Mouse (Mus musculus) G1E-ER4 (cell line): ENCODE data around the gene Id3. TPM values are rescaled to one million over a fixed set of nuclear protein-coding genes. Genes with fewer than 3 reads are reported as not detected.

ENCODE experiments used
- GATA1 ChIP-seq: IDR thresholded peaks from one replicate; pipeline ENCODE4 v1.8.0; 2012; ENCODE audit warnings: low read length, inconsistent platforms
- polyA plus RNA-seq: library from polyadenylated mRNA; stranded (reverse); fragments of >175 nt; gene quantifications from 2 replicates; pipeline ENCODE4 v1.2.3, GENCODE M21; 2012

Id3 gene
- 0.08 and 0.11 TPM in 2 replicates for polyA plus RNA-seq

DNA sequence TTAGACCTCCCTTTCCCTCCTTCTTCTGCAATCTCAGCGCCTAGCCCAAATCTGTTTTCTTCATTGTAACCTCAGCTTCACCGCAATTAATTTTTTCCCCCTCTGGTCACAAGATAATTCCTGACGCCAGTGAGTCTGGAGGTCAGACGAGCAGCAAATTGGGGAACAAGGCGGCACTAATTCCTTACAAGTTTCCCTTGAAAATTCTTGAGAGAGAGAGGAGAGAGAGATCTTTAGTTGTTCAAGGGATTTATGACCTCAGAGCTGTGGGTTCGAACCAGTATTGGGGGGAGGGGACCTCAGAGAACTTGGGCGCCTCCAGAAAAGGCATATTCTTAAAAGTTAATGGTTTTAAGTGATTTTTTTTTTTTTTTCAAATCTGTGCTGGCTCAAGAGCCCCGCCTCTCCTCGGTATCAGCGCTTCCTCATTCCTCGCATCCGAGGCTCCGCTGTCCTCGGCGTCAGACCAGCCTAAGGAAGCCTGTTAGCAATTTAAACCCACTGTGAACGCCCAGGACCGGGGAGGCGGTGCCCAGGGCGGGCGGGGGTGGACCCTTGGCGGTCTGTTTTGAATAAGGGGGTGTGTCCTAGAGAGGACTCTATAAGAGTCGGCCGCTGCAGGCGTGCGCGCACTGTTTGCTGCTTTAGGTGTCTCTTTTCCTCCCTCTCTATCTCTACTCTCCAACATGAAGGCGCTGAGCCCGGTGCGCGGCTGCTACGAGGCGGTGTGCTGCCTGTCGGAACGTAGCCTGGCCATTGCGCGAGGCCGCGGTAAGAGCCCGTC is at the start of gene Id3:
Id3 (plus strand) TSS at position 305 of the 784 bp plus-strand sequence.
- TF ChIP-seq GATA1: no peak

DNA sequence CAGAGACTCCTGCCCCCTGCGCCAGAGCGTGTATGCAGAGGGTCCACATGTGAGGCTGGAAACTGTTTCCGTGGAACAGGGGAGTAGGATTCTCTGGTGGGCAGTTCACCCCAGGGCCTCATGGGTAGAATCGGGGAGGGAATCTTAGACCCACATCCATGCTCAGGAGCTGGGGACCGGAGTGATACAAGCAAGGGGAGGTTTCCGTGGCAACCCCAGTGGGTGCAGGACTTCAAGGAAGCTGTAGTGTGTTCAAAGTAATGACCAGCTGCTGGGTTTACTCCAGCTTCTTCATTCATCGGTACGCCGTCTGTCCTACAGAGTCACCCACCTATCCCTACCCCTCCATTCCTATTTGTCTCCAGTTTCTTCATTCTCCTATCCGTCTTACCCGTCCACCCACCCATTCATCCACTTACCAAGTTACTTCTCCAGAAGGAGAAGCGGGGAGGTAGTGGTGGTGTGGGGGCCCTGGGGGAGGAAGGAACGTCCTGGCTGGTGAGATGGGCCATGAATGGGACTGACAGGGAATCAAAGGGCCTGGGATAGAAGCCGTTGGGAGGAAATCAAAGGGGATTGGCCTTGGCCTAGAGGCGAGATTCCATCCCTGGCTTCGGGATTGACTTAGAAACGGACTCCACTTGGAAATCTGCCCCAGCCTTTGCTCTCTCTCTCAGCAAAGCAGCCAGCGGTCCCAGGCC is 48.6 kb upstream of the Id3 start:
- no peak for TF ChIP-seq GATA1

- no peak for TF ChIP-seq GATA1
Measured at GRCm38 (mm10) chr4:136095490-136096105, 47.7 kb upstream of the Id3 start.

GRCm38 (mm10) chr4:136096446-136097113 is 46.7 kb upstream of the Id3 start:
- TF ChIP-seq GATA1: no peak

GRCm38 (mm10) chr4:136098446-136098845 is 44.9 kb upstream of the Id3 start:
- no peak for TF ChIP-seq GATA1

DNA sequence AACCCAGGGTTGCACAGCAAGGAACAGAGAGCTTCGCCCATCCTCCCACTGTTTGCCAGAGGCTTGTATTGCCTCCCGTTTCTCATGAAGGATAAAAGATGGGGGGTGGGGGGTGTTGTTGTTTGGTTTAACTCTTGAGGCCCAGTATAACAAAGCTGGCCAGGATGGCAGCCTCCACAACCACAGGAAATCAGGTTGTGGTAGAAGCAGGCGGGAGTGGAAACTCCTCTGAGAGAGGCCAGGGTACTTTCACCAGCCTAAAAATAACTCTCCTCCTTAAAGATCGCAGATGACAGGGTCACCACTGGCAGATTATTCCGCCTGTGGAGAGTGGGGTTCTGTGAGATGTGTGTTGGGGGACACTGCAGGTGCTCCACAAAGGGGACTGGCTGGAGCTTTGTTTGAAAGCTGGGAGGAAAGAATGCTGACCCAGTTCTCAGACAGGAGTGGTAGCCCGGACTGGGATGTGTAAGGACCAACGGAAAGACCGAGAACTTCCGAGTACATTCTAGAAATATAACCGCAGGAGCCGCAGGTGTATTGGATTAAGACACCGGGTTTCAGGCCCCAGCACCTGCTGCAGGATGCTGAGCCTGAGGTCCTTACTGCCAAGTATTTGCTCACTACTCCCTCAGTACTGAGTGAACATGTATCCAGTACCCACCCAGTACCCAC is 42.8 kb upstream of the Id3 start:
- no peak for TF ChIP-seq GATA1

GRCm38 (mm10) chr4:136104590-136105337 is 38.5 kb upstream of the Id3 start:
- no peak for TF ChIP-seq GATA1

- TF ChIP-seq GATA1: no peak
Measured at GRCm38 (mm10) chr4:136106880-136107301, 36.4 kb upstream of the Id3 start.

- no peak for TF ChIP-seq GATA1
Measured at GRCm38 (mm10) chr4:136109153-136109552, 34.1 kb upstream of the Id3 start.

- no peak for TF ChIP-seq GATA1
Measured at GRCm38 (mm10) chr4:136109941-136110900, 33.1 kb upstream of the Id3 start.

DNA sequence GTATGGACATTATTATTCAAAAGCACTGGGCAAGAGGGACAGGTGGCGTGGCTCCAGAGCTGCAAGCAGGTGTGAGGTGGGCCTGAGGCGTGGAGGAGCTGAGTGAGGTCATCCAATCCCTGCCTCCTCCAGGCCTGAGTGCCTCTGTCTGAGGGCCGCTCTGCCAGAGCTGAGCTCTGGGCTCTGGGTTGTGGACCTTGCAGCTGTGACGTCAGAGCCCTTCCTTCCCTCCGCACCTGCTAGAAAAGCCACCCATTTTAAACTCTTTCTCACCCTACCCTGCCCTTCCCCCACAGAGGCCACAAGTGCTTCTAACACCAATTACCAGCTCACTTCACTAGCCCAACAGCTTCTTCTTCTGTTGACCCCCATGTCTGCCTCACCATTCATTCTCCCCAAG is 31.0 kb upstream of the Id3 start:
- no peak for TF ChIP-seq GATA1

- TF ChIP-seq GATA1: no peak
Measured at GRCm38 (mm10) chr4:136114747-136115146, 28.6 kb upstream of the Id3 start.

- TF ChIP-seq GATA1: no peak
Measured at GRCm38 (mm10) chr4:136117022-136117421, 26.3 kb upstream of the Id3 start.

- no peak for TF ChIP-seq GATA1
Measured at GRCm38 (mm10) chr4:136120041-136120440, 23.3 kb upstream of the Id3 start.
